Mouse (Mus musculus): ENCODE measurements around the gene Mapk12.

DNA sequence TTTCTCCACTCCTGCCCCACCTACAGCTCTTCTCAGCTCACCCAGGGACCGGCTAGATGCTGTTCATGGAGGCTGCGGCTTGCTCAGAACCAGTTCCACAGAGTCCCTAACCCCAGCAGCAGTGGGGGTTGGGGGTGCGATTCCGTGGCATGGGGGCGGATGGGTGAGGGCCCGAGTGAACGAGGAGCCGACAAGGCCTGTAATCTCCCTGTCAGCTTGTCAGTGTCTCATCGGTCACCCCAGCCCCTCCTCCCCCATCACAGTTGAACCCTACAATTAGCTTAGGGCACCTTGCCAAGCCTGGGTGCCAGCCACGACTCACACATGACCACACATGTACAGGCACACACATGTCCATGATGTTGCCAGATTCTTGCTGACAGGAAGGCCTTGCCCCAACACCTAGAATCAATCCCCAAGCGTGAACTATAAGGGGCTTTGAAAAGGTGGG, 34.4 kb upstream of the Mapk12 start:
- TF ChIP-seq MAX (IDR thresholded peaks at IDR 0.05) (no peak), CTCF (IDR thresholded peaks at IDR 0.05; ENCODE audit: control insufficient read depth, insufficient read depth, insufficient read length) (no peak), MYOG (IDR thresholded peaks at IDR 0.05; ENCODE audit: control insufficient read depth, extremely low read depth, insufficient read length) (no peak), MYOD1 (IDR thresholded peaks at IDR 0.05; ENCODE audit: control insufficient read depth, insufficient read length, low read depth) (no peak), FOSL1 (IDR thresholded peaks at IDR 0.05; ENCODE audit: insufficient read depth, low read length, poor library complexity, severe bottlenecking) (no peak), USF1 (IDR thresholded peaks at IDR 0.05; ENCODE audit: low read depth) (no peak), CEBPB (IDR thresholded peaks at IDR 0.05; ENCODE audit: low read depth) (no peak)
